Mouse (Mus musculus): Measurements from ENCODE around the gene Mfap1a.
"Not testable (repeated sequence)": the region's sequence is repeated elsewhere in the genome, so short reads cannot be mapped to it uniquely, and the experiment has no call there.

The Mfap1a gene

GRCm38 (mm10) chr2:121474180-121474535 is 32.3 kb downstream of the Mfap1a start:
- DNase-seq = no peak

DNA sequence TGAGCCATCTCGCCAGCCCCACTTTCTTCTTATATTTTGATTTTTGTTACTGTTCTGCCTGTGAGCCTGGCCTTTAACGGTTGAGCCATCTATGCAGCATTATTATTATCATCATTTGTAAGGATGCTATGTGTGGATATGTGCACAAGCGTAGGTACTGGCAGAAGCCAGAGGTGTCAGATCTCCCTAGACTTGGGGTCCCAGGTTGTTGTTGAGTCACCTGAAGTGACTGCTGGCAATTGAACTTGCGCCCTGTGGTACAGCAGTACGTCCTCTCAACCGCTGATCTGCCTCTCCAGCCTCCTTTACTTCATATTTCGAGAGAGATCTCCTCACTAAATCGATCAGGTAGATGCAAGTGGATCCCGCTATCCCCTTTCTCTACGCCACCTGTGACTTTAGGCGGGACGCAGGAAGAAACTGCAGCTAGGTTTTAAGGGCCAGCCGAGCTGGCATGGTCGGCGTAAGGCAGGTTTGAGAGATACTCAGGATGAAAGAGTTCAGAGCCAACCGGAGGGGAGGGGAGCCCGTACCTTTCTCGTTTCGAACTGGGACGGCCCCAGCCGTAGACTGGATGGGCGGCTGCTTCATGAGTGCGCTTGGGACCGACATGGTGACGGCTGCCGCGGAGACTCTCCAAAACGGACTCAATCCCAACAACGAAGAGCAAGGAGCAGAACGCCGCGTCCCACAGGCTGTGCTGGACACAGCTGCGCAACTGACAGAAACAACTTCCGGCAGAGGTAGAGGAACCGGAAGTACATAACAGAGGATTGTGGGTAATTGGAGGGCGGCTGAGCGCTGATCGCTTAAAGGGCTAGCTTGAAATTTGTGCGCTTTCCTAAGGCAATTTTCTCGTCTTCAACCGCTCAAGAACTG is 32.9 kb downstream of the Mfap1a start, which contains the start of gene Mfap1b:
Gene Mfap1b, minus strand, starts transcription at position 767 of the 879 bp plus-strand sequence.
- peak; percentile 81 for DNase-seq

GRCm38 (mm10) chr2:121472783-121473182 is 33.7 kb downstream of the Mfap1a start:
- DNase-seq = not testable (repeated sequence)

- DNase-seq = not testable (repeated sequence)
Measured at GRCm38 (mm10) chr2:121468982-121469381, 37.5 kb downstream of the Mfap1a start.

DNA sequence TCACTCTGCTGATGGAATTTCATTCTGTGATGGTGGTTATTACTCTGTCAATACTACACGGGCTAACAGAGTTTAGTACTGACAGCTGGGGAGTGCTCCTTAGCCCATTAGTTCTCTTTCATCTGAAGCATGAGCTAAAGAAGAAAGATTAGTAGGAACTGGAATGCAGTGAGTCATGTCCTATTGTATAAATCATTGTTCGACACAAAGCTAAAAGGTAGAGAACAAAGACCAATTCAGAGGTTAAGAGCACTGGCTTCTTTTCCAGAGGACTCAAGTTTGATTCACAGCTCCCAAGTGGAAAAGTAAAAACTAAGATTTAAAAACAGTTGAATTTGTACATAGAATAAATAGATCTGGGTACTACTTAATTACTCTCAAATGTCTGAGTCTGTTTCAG is 46.4 kb downstream of the Mfap1a start:
- DNase-seq = no peak

GRCm38 (mm10) chr2:121456692-121457642 is 49.5 kb downstream of the Mfap1a start, which contains the start of gene Serinc4:
Serinc4 (minus strand) TSS chr2:121456781.
- DNase-seq = peak; percentile 86

DNA sequence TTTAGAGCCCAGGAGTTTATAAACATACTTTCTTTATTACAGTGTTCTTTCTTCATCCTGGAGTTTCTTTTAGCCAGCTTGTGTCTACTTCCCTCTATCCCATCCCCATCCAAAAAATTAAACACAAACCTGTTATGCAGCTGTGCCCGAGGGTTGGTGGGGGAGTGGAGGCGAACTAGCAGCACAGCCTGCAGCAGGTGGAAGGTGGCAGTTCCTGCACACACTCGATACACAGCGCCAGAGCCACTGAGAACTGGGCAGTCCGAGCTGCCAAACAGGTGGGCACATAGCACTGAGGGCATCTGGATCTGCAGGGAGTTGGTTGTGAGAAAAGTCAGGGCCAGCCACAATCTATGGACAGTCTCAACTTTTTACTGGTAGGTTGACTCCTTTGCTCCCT is 50.9 kb downstream of the Mfap1a start:
- DNase-seq = no peak

GRCm38 (mm10) chr2:121453917-121454316 is 52.5 kb downstream of the Mfap1a start:
- DNase-seq = no peak

GRCm38 (mm10) chr2:121452990-121453389 is 53.5 kb downstream of the Mfap1a start, which contains the start of gene Hypk:
Hypk (plus strand) TSS chr2:121453290.
- no peak for DNase-seq

DNA sequence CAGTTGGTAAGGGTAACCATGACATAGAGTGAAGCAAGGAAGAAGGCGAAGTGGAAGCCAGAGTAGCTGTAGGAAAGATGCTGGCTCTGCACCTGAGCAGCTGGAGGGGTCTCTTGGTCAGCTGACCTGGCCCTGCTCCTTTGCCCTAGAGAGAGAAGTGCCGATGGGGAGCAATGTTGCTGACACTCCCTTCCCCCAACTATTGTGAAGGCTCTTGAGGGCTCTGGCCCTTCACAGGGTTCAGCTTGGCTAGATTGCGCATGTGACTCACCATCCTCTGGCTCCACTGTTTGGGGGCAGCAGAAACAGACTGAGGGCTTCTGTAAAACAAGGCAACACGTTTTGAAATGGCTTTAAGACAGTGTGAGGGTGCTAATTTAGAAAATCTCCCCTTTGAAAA is 54.1 kb downstream of the Mfap1a start:
- no peak for DNase-seq

DNA sequence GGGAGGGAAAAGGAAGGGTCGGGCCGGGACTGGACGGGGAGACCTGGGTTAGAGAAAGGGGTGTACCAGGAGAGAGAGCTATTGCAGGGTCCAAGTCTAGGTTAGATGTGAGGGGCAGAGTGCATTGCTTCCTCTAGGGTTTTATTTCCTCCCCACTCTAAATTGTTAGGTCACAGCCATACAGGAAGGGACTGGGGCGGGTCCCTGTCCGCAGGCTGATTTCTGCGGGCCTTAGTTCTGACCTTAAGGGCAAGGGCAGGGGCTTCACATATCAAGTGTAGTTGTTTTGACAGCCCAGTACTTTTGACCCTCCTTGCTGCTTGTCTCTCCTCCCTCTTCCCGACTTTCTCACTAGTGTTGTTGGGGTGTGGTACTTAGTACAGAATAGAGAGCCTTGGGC is 56.4 kb downstream of the Mfap1a start:
- no peak for DNase-seq

- DNase-seq = no peak
Measured at GRCm38 (mm10) chr2:121449545-121450011, 56.9 kb downstream of the Mfap1a start.

- DNase-seq = peak; percentile 100
Measured at GRCm38 (mm10) chr2:121448739-121449535, 57.5 kb downstream of the Mfap1a start, which contains the start of gene Serf2. Serf2 (plus strand) TSS chr2:121449195.

DNA sequence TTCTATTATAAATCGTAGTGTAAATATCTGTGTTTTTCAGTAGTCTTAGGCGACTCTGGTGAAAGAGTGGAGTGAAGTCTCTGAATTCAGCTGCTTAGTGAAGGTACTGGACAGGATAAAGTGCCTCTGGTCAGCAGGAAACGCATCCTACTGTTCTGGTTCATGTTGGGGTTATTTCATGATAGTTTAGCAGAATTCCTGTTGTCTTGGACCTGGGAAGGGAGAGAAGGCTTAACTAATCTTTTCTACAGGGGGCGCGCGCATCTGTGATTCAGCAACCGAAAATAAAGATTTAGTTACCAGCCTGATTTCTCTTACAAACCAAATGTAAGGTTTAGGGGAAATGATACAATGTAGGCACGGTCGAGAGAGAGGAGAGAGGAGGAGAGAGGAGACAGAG is 58.3 kb downstream of the Mfap1a start:
- peak; percentile 48 for DNase-seq

- no peak for DNase-seq
Measured at GRCm38 (mm10) chr2:121447006-121447405, 59.5 kb downstream of the Mfap1a start.

- no peak for DNase-seq
Measured at GRCm38 (mm10) chr2:121446506-121446905, 60.0 kb downstream of the Mfap1a start.

- no peak for DNase-seq
Measured at GRCm38 (mm10) chr2:121445117-121445516, 61.3 kb downstream of the Mfap1a start.

GRCm38 (mm10) chr2:121444178-121444577 is 62.3 kb downstream of the Mfap1a start, which contains the start of gene Ell3:
Ell3 (minus strand) TSS chr2:121444278.
- no peak for DNase-seq

GRCm38 (mm10) chr2:121443068-121443349 is 63.5 kb downstream of the Mfap1a start:
- DNase-seq = no peak

GRCm38 (mm10) chr2:121442259-121443067 is 64.0 kb downstream of the Mfap1a start:
- peak; percentile 82 for DNase-seq

Data from kidney, adult 11 months (tissue).